In genomic region chrX:36474873-36475272, GRCm38 (mm10) we compare ENCODE assay signal across 15 mouse cellular contexts. TPM values are rescaled to one million over a fixed set of nuclear protein-coding genes. Genes with fewer than 3 reads are reported as not detected.
DNase-seq lines count a peak whose midpoint lies in the region; ATAC-seq lines count a peak whose summit lies in the region.
"Had no signal": no experiment of that assay in that cellular context is flagged by ENCODE, and none has a peak within 500 bp of the region (broad histone marks: within the 10 kb centered on the region; RNA-seq: fewer than 3 reads in every experiment).

No protein-coding gene starts in this region.

- peak; percentile 4 to 31 for DNase-seq in CD8-positive naive resting alpha-beta T cell, adult 2 months (ENCODE audit: low read depth in 2 of 2, low spot score in 2 of 2)
- DNase-seq in induced T-regulatory cell, adult 2 months (ENCODE audit: low read depth), result peak; percentile 57
- DNase-seq in thymus, adult 18-20 months, result peak; percentile 5 to 18
- peak; percentile 55 for DNase-seq in thymus, postnatal 4 days
- no peak for DNase-seq in left cerebral cortex, adult 8-10 months (ENCODE audit: low spot score in 2 of 2)
- DNase-seq in lung, adult 18-20 months, result no peak
- DNase-seq: cerebellum, adult 11-12 months; cerebellum, postnatal 14 days; embryo, embryonic 11 days; gastrocnemius, adult 2 months; heart, postnatal 14 days; midbrain, embryonic 14.5 days; spleen, adult 18-20 months had no signal

- ATAC-seq in cerebellum, adult (ENCODE audit: insufficient number of reproducible peaks, low FRiP score, low TSS enrichment), result no peak
- ATAC-seq: intestine, postnatal 0 days had no signal

RNA-seq across cellular contexts. Expression of gene Gm14569, which starts 16.8 kb away (rescaled TPM):
- total RNA-seq in left cerebral cortex, adult 8-10 months (2022), result under 1 TPM in 1 of 4 experiments, not detected in 3; 0.25 TPM
- total RNA-seq: gastrocnemius, adult 2 months; heart, postnatal 14 days had no signal

Comparison
In these comparisons a context has a peak if more than half of its experiments do, and no peak if none do; other contexts are left out.
1. DNase-seq: peak in CD8-positive naive resting alpha-beta T cell, adult 2 months (2 of 2), induced T-regulatory cell, adult 2 months (single experiment), thymus, adult 18-20 months (2 of 2) and thymus, postnatal 4 days (single experiment); none in left cerebral cortex, adult 8-10 months (0 of 2) and lung, adult 18-20 months (0 of 2).